Mouse (Mus musculus): ENCODE measurements at regions not wholly inside any gene's neighbourhood (a gene's known extent, or its start where the extent isn't known, plus 50 kb on each side); places are given as distances from the start of the nearest gene placed in this dataset.

- no peak for TF ChIP-seq CTCF (conservative IDR thresholded peaks at IDR 0.05; ENCODE audit: insufficient read depth, insufficient read length, low read depth, low read length)
- no peak for TF ChIP-seq POLR2A (IDR thresholded peaks at IDR 0.05; ENCODE audit: low read depth, low read length)
Measured at GRCm38 (mm10) chr15:96201701-96202460, 85.4 kb upstream of the Arid2 start.

Measured in kidney, adult 2 months (tissue).